11 mouse cellular contexts compared by ENCODE assay signal in genomic region chr11:79287447-79287846, GRCm38 (mm10). TPM values are rescaled to one million over a fixed set of nuclear protein-coding genes. Genes with fewer than 3 reads are reported as not detected.
A peak's percentile ranks its signal among the peaks of the same experiment; 100 is the strongest.
DNase-seq lines count a peak whose midpoint lies in the region; ATAC-seq and TF ChIP-seq lines count a peak whose summit lies in the region.
"Had no signal": no experiment of that assay in that cellular context is flagged by ENCODE, and none has a peak within 500 bp of the region (broad histone marks: within the 10 kb centered on the region; RNA-seq: fewer than 3 reads in every experiment).

No protein-coding gene starts in this region.

- peak overlapping the region; percentile 44 to 46 for H3K4me3 ChIP-seq in MEL (ENCODE audit: control insufficient read depth in 1 of 2, insufficient read depth in 1 of 2, low read depth in 2 of 2, low read length in 2 of 2)
- no peak overlapping the region for H3K4me3 ChIP-seq in limb, embryonic 10.5 days
- H3K4me3 ChIP-seq in forebrain, embryonic 15.5 days = no peak overlapping the region
- H3K4me3 ChIP-seq: midbrain, embryonic 12.5 days had no signal

- H3K36me3 ChIP-seq in MEL (ENCODE audit: control insufficient read depth in 1 of 2, insufficient read depth in 2 of 2, low read length in 2 of 2) = peaks cover 0 to 20% of the 10 kb centered on the region in 2 experiments; a peak in 2 of 4 replicates
- H3K36me3 ChIP-seq in limb, embryonic 10.5 days = no peaks in the 10 kb centered on the region
- H3K36me3 ChIP-seq in forebrain, embryonic 15.5 days = no peaks in the 10 kb centered on the region
- H3K36me3 ChIP-seq: midbrain, embryonic 12.5 days had no signal

- no peak for TF ChIP-seq CTCF in MEL (IDR thresholded peaks at IDR 0.05 in 2 of 3, conservative IDR thresholded peaks at IDR 0.05 in 1 of 3; ENCODE audit: control insufficient read depth in 1 of 3, insufficient read depth in 1 of 3, low read depth in 2 of 3, low read length in 3 of 3, poor library complexity in 1 of 3, severe bottlenecking in 1 of 3)

- H3K27ac ChIP-seq in MEL (ENCODE audit: control insufficient read depth, low read depth, low read length) = peak overlapping the region; percentile 96
- H3K27ac ChIP-seq in limb, embryonic 10.5 days = peak overlapping the region; percentile 50; the same call in 1 of the 2 replicates
- no peak overlapping the region for H3K27ac ChIP-seq in forebrain, embryonic 15.5 days (replicated peaks)
- H3K27ac ChIP-seq: midbrain, embryonic 12.5 days had no signal

- H3K79me2 ChIP-seq in MEL (ENCODE audit: control insufficient read depth, insufficient read depth, low read length, poor library complexity) = no peaks in the 10 kb centered on the region

- TF ChIP-seq EP300 in MEL (IDR thresholded peaks at IDR 0.05; ENCODE audit: low read depth in 1 of 2, low read length in 2 of 2) = peak; percentile 71 to 89

- H3K27me3 ChIP-seq in MEL (ENCODE audit: control insufficient read depth in 1 of 2, insufficient read depth in 2 of 2, low read length in 2 of 2) = no peaks in the 10 kb centered on the region
- no peaks in the 10 kb centered on the region for H3K27me3 ChIP-seq in limb, embryonic 10.5 days (ENCODE audit: low read depth, poor library complexity, severe bottlenecking)
- no peaks in the 10 kb centered on the region for H3K27me3 ChIP-seq in forebrain, embryonic 15.5 days
- H3K27me3 ChIP-seq: midbrain, embryonic 12.5 days had no signal

- no peak overlapping the region for H3K4me2 ChIP-seq in forebrain, embryonic 15.5 days (replicated peaks)
- H3K4me2 ChIP-seq: midbrain, embryonic 12.5 days had no signal

- DNase-seq in heart, adult 11 months = peak; percentile 96
- DNase-seq in heart, postnatal 4 days = no peak
- DNase-seq in MEL (ENCODE audit: low read depth, low spot score) = peak; percentile 82
- no peak for DNase-seq in limb, embryonic 10.5 days (ENCODE audit: low spot score)
- peak; percentile 76 for DNase-seq in lung, postnatal 25 days (ENCODE audit: low spot score)
- DNase-seq in frontal cortex, adult 2 months (ENCODE audit: extremely low spot score in 1 of 2, low spot score in 1 of 2) = no peak
- no peak for DNase-seq in right cerebral cortex, postnatal 10 days (ENCODE audit: low spot score in 2 of 2)
- DNase-seq: forebrain, postnatal 0 days had no signal

- ATAC-seq in forebrain, embryonic 15.5 days (replicated peaks) = no peak
- ATAC-seq: forebrain, postnatal 0 days had no signal

- peak overlapping the region; percentile 67 for H3K9ac ChIP-seq in MEL (ENCODE audit: control insufficient read depth, low read depth, low read length, poor library complexity, severe bottlenecking)
- H3K9ac ChIP-seq in forebrain, embryonic 15.5 days (replicated peaks) = no peak overlapping the region
- H3K9ac ChIP-seq: forebrain, postnatal 0 days; midbrain, embryonic 12.5 days had no signal

- H3K4me1 ChIP-seq in MEL (ENCODE audit: control insufficient read depth in 1 of 2, insufficient read depth in 2 of 2, low read length in 2 of 2) = peaks cover 15 to 32% of the 10 kb centered on the region in 2 experiments
- peaks cover 29% of the 10 kb centered on the region for H3K4me1 ChIP-seq in limb, embryonic 10.5 days
- no peaks in the 10 kb centered on the region for H3K4me1 ChIP-seq in forebrain, embryonic 15.5 days
- H3K4me1 ChIP-seq: midbrain, embryonic 12.5 days had no signal

- peak in 1 of 2 experiments; percentile 64; a peak in 2 of 4 replicates for TF ChIP-seq POLR2A in MEL (IDR thresholded peaks at IDR 0.05; ENCODE audit: control insufficient read depth in 1 of 2, insufficient read depth in 1 of 2, low read depth in 1 of 2, low read length in 2 of 2, poor library complexity in 1 of 2)

- 83% methylated on average over 6 of the region's 6 CpGs for whole genome bisulfite sequencing in limb, embryonic 10.5 days
- WGBS in forebrain, embryonic 15.5 days = 85% methylated on average over 6 of the region's 6 CpGs

- no peaks in the 10 kb centered on the region for H3K9me3 ChIP-seq in MEL (replicated peaks; ENCODE audit: insufficient read depth, low read length)
- H3K9me3 ChIP-seq in limb, embryonic 10.5 days (replicated peaks) = no peaks in the 10 kb centered on the region
- H3K9me3 ChIP-seq in forebrain, embryonic 15.5 days = no peaks in the 10 kb centered on the region
- H3K9me3 ChIP-seq: midbrain, embryonic 12.5 days had no signal

- no peak for TF ChIP-seq RAD21 in MEL (IDR thresholded peaks at IDR 0.05; ENCODE audit: low read depth, low read length)

TF ChIP-seq in MEL, 35 proteins besides CTCF, POLR2A, EP300 and RAD21 (continues in another document):
- TF ChIP-seq ZMIZ1 (IDR thresholded peaks at IDR 0.05; ENCODE audit: low read depth, low read length) (no peak), MYB (IDR thresholded peaks at IDR 0.05; ENCODE audit: low read depth, low read length) (peak; percentile 75), USF1 (IDR thresholded peaks at IDR 0.05; ENCODE audit: low read depth, low read length) (peak; percentile 87), MAZ (IDR thresholded peaks at IDR 0.05; ENCODE audit: low read depth, low read length) (no peak), SMC3 (IDR thresholded peaks at IDR 0.05; ENCODE audit: low read depth, low read length) (no peak), POLR2AphosphoS2 (IDR thresholded peaks at IDR 0.05; ENCODE audit: low read length) (no peak), SIN3A (IDR thresholded peaks at IDR 0.05; ENCODE audit: low read length) (peak; percentile 86), NELFE (IDR thresholded peaks at IDR 0.05; ENCODE audit: low read depth, low read length) (peak; percentile 35; the same call in 1 of the 2 replicates), NRF1 (IDR thresholded peaks at IDR 0.05; ENCODE audit: insufficient read depth, low read depth, low read length, poor library complexity, severe bottlenecking) (no peak), ELF1 (IDR thresholded peaks at IDR 0.05; ENCODE audit: low read depth, low read length) (peak; percentile 75), CHD2 (IDR thresholded peaks at IDR 0.05; ENCODE audit: low read length) (no peak), CHD1 (IDR thresholded peaks at IDR 0.05; ENCODE audit: low read depth, low read length) (no peak), TAL1 (IDR thresholded peaks at IDR 0.05; ENCODE audit: low read length) (peak; percentile 86), BHLHE40 (IDR thresholded peaks at IDR 0.05; ENCODE audit: borderline replicate concordance, low read depth, low read length) (peak; percentile 86), MXI1 (IDR thresholded peaks at IDR 0.05; ENCODE audit: low read depth, low read length) (peak; percentile 79; the same call in 1 of the 2 replicates), MAX (IDR thresholded peaks at IDR 0.05; ENCODE audit: low read length) (peak; percentile 76), MEF2A (IDR thresholded peaks at IDR 0.05; ENCODE audit: extremely low read depth, insufficient replicate concordance, low read depth, low read length, poor library complexity, severe bottlenecking) (peak; percentile 69; the same call in 1 of the 2 replicates), ETS1 (IDR thresholded peaks at IDR 0.05; ENCODE audit: low read depth, low read length) (peak; percentile 86), ZKSCAN1 (IDR thresholded peaks at IDR 0.05; ENCODE audit: low read depth, low read length) (no peak), TBP (IDR thresholded peaks at IDR 0.05; ENCODE audit: low read depth, low read length) (peak; percentile 76), MAFK (IDR thresholded peaks at IDR 0.05; ENCODE audit: borderline replicate concordance, low read depth, low read length) (no peak; the same call in 1 of the 2 replicates), POLR2AphosphoS5 (IDR thresholded peaks at IDR 0.05; ENCODE audit: borderline replicate concordance, low read depth, low read length) (no peak), RCOR1 (IDR thresholded peaks at IDR 0.05; ENCODE audit: low read depth, low read length) (no peak), JUND (IDR thresholded peaks at IDR 0.05; ENCODE audit: low read depth, low read length) (no peak), GATA1 (IDR thresholded peaks at IDR 0.05; ENCODE audit: low read depth, low read length) (peak; percentile 45; the same call in 1 of the 2 replicates), TCF12 (IDR thresholded peaks at IDR 0.05; ENCODE audit: low read depth, low read length) (peak; percentile 62; the same call in 1 of the 2 replicates), GABPA (IDR thresholded peaks at IDR 0.05; ENCODE audit: low read depth, low read length) (no peak), UBTF (IDR thresholded peaks at IDR 0.05; ENCODE audit: borderline replicate concordance, insufficient read depth, low read depth, low read length) (no peak), ZC3H11A (IDR thresholded peaks at IDR 0.05; ENCODE audit: low read depth, low read length) (no peak), HCFC1 (IDR thresholded peaks at IDR 0.05; ENCODE audit: low read depth, low read length) (peak; percentile 49; the same call in 1 of the 2 replicates)

RNA-seq across cellular contexts. Expression of gene Gm9964, which starts 9.3 kb away (rescaled TPM):
- not detected for total RNA-seq in heart, postnatal 4 days (2021)
- total RNA-seq in MEL (2012; rRNA removed) = not detected in 2 replicates
- not detected for polyA plus RNA-seq in MEL (2012; ENCODE audit: insufficient read depth in 1 of 2, insufficient read length in 2 of 2, low read depth in 1 of 2, low replicate concordance in 2 of 2, missing spikeins in 1 of 2)
- polyA plus RNA-seq in limb, embryonic 10.5 days (2016; fragmentation: Nextera tagmentation; extraction: Ambion mirVana) = not detected in 2 replicates
- not detected in 2 replicates for polyA plus RNA-seq in forebrain, embryonic 15.5 days (2015; fragmentation: Nextera tagmentation; extraction: Ambion mirVana)
- not detected in 2 replicates for polyA plus RNA-seq in frontal cortex, adult 2 months (2012; rRNA removed)
- total RNA-seq: forebrain, postnatal 0 days had no signal
- polyA plus RNA-seq: forebrain, postnatal 0 days; large intestine, adult 2 months; midbrain, embryonic 12.5 days had no signal

RNA-seq across cellular contexts. Expression of gene Wsb1, which starts 33.0 kb away (rescaled TPM):
- total RNA-seq in heart, postnatal 4 days (2021) = 10 to 100 TPM; 67.1 to 82.1 TPM
- 48.8 and 56.2 TPM in 2 replicates for total RNA-seq in MEL (2012; rRNA removed)
- 10 to 100 TPM; 57.0 to 90.9 TPM for polyA plus RNA-seq in MEL (2012; ENCODE audit: insufficient read depth in 1 of 2, insufficient read length in 2 of 2, low read depth in 1 of 2, low replicate concordance in 2 of 2, missing spikeins in 1 of 2)
- polyA plus RNA-seq in limb, embryonic 10.5 days (2016; fragmentation: Nextera tagmentation; extraction: Ambion mirVana) = 196 and 306 TPM in 2 replicates
- polyA plus RNA-seq in forebrain, embryonic 15.5 days (2015; fragmentation: Nextera tagmentation; extraction: Ambion mirVana) = 438 and 470 TPM in 2 replicates
- 272 and 315 TPM in 2 replicates for polyA plus RNA-seq in frontal cortex, adult 2 months (2012; rRNA removed)

RNA-seq across cellular contexts. Expression of gene Nf1, which starts 52.0 kb away (rescaled TPM):
- 10 to 100 TPM; 43.2 to 44.9 TPM for total RNA-seq in heart, postnatal 4 days (2021)
- total RNA-seq in MEL (2012; rRNA removed) = 13.2 and 14.8 TPM in 2 replicates
- 100 to 1,000 TPM in 1 of 2 experiments, 10 to 100 TPM in 1; 20.3 to 108 TPM for polyA plus RNA-seq in MEL (2012; ENCODE audit: insufficient read depth in 1 of 2, insufficient read length in 2 of 2, low read depth in 1 of 2, low replicate concordance in 2 of 2, missing spikeins in 1 of 2)
- 6.5 and 7.6 TPM in 2 replicates for polyA plus RNA-seq in limb, embryonic 10.5 days (2016; fragmentation: Nextera tagmentation; extraction: Ambion mirVana)
- 5.9 and 6.4 TPM in 2 replicates for polyA plus RNA-seq in forebrain, embryonic 15.5 days (2015; fragmentation: Nextera tagmentation; extraction: Ambion mirVana)
- polyA plus RNA-seq in frontal cortex, adult 2 months (2012; rRNA removed) = 35.5 and 39.7 TPM in 2 replicates

Comparison
In these comparisons a context has a peak if more than half of its experiments do, and no peak if none do; other contexts are left out.
1. DNase-seq: peak in heart, adult 11 months (single experiment), MEL (single experiment) and lung, postnatal 25 days (single experiment); none in heart, postnatal 4 days (single experiment), limb, embryonic 10.5 days (single experiment), frontal cortex, adult 2 months (0 of 2) and right cerebral cortex, postnatal 10 days (0 of 2).
2. H3K4me3 ChIP-seq: peak in MEL (2 of 2); none in limb, embryonic 10.5 days (single experiment) and forebrain, embryonic 15.5 days (single experiment).